Mouse (Mus musculus) effector memory CD4-positive, alpha-beta T cell, adult 7 months (primary cell): ENCODE data around the gene Tssk3. TPM values are rescaled to one million over a fixed set of nuclear protein-coding genes. Genes with fewer than 3 reads are reported as not detected.

Experiments
- polyA plus RNA-seq: library from polyadenylated mRNA; unstranded; fragments of 100-300 nt; shearing (Covaris generic); gene quantifications from one replicate; pipeline ENCODE4 v1.2.1, GENCODE M21; 2017

The Tssk3 gene
- polyA plus RNA-seq: not detected

DNA sequence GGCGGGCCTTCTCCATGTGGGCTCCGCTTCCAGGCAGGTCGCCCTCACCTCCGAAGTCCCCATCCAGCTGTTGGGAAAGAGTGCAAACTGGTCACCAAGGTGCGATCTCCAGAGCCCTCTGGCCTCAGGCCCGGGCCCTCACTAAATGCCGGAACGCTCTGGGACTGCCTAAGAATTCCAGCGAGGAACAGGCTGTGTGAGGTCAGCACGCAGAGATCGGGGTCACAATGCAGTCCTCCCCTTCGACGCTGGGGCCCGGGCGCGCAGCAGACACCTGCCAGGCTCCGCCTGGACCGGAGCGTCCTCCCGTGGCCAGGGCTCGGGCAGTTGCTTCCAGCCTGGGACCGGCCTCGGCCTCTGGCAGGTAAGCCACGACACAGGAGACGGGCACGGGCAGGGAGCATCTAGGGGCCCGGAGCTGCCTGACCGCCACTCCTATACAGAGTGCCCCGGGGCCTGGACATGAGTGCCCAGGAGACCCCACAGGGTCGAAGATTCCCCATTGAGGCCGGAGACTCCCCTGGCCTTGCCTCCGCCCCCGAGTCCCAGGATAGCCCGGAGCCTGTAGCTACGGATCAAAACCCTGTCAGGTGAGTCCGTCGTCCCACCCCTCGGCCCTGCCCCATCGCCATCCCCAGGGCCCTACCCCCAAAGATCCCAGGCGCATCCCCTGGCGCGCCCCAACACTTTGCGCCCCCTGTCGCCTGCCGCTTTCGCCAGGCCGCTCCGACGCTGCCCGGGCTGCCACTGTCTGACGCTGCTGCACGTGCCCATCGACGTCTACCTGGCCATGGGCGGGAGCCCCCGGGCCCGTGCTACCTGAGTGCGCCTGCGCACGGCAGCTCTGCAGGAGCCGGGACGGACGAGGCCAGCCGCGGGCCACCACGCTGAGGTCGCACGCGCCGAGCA is at the start of gene Tssk3, which contains the start of gene Fam229a:
TSS of gene Tssk3 (minus strand) at position 51 of the 909 bp plus-strand sequence.
TSS of gene Fam229a (plus strand) at position 219 of the 909 bp plus-strand sequence.

DNA sequence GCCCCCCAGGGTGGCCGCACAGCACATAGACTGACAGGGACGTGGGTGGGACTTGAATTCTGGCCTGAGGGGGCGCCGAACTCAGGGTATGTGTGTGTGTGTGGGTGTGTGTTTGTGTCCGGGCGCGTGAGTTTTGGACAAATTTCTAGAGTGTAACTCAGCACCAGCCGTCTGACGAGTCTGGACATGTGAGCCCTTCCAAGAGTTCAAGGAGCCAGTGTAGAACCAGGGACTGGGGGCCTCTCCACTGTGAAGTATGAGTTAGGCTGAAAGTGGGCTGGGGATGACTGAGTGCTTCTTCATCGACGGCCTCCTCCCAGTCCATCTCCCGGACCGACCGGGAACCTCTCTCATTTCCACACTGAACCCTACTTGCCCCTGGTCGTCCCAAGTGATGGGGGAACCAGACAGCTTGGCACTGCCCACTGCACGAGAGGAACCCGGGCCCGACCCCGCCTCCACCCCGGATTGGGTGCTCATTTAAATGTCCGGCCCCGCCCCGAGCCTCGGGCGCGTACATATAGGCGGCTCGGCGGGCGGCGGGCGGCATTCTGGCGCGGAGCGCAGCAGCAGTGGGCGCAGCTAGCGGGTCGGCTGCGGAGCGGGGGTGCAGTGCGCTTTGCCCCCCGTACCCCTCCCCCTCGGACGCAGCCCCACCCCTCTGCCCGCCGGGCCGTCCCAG is 22.4 kb upstream of the Tssk3 start, which contains the start of gene Marcksl1:
TSS of gene Marcksl1 (plus strand) at position 496 of the 682 bp plus-strand sequence.

DNA sequence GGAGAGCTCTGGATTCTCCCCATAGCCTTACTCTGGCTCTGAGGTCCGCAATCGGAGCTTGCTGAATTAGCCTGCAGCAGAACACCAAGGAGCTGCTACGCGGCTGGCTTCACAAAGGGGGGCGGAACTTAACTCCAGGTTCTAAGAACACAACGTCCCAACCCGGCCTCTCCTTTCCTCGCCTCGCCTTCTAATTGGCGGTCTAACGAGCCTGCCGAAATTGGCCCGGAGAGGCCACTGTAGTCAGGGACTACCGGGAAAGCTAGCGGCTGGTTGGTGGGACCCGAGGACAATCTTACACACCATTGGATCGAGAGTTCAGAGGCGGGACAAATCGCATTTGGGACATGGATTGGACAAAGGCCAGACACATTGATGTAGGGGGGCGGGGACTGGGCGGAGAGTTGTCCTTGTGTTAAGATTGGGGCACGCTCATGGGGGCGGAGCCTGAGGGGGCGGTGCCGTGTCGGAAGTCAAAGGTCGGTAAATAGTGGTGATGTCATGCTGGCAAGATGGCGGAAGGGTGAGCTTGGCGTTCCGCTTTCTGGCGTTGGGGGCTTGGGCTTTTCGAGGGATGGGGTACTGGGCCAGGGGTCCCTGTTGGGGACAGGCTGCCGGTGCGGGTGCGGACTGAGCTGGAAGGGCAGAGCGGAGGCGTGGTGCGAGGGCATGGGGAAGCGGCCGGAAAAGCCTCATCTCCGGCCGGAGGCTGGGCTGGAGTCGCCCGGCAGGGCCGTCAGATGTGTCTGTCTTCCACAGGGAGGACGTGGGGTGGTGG is 29.4 kb downstream of the Tssk3 start, which contains the start of gene Bsdc1:
TSS of gene Bsdc1 (plus strand) at position 399 of the 778 bp plus-strand sequence.

DNA sequence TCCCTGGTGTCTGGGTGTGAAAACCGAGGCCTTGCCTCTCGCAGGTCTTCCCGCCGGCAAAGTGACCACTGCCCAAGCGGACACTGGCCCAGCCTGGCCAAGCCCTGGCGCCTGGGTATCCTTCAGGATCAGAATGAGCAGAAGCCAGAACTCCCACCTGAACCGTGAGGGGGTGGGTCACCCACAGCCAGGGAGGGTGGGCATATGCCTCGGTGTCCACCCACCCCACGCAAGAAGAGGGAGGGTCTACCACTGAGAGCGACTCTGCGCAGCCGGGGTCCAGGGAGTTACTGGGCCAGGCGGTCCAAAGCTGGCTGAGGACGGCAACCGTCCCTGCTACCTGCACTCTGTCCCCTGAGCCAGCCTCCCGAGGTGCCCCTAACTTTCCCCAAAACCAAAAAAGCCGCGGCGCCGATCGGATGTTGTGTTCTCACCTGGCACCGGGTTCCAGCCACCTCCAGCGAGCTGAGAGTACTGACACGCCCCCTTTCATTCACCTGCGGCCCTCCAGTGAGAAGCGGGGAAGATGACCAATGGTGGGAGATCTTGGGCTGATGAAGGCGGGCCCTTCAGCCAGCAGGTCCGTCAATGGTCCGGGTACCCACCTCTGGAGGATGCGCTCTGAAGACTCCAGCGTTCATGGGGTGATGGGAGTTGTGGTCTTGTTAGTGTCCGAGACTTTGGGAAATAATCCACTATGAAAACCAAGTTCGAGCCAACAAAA is 50.3 kb downstream of the Tssk3 start, which contains the start of gene Zbtb8b:
TSS of gene Zbtb8b (minus strand) at position 514 of the 724 bp plus-strand sequence.

Other genes with a start within 250 kb of the Tssk3 start
- gene C77080, start 229.6 kb downstream of the Tssk3 start, polyA plus RNA-seq: 0.20 TPM
- 0.22 TPM for gene Sync, start 203.4 kb downstream of the Tssk3 start, polyA plus RNA-seq
- gene Rbbp4, start 155.7 kb downstream of the Tssk3 start, polyA plus RNA-seq: 255 TPM
- 29.9 TPM for gene Zbtb8os, start 155.3 kb downstream of the Tssk3 start, polyA plus RNA-seq
- gene Zbtb8a, start 112.9 kb downstream of the Tssk3 start, polyA plus RNA-seq: 4.0 TPM
- gene Zbtb8b, start 50.2 kb downstream of the Tssk3 start, polyA plus RNA-seq: not detected
- 83.6 TPM for gene Bsdc1, start 29.4 kb downstream of the Tssk3 start, polyA plus RNA-seq
- not detected for gene Fam229a, start 168 bp upstream of the Tssk3 start, polyA plus RNA-seq
- 39.8 TPM for gene Marcksl1, start 22.6 kb upstream of the Tssk3 start, polyA plus RNA-seq
- gene Hdac1, start 51.7 kb upstream of the Tssk3 start, polyA plus RNA-seq: 159 TPM
- 1,404 TPM for gene Lck, start 82.6 kb upstream of the Tssk3 start, polyA plus RNA-seq
- not detected for gene Fam167b, start 87.5 kb upstream of the Tssk3 start, polyA plus RNA-seq
- 188 TPM for gene Eif3i, start 109.6 kb upstream of the Tssk3 start, polyA plus RNA-seq
- gene Tmem234, start 109.6 kb upstream of the Tssk3 start, polyA plus RNA-seq: 158 TPM
- gene Dcdc2b, start 123.2 kb upstream of the Tssk3 start, polyA plus RNA-seq: 1.2 TPM
- 22.2 TPM for gene Iqcc, start 128.1 kb upstream of the Tssk3 start, polyA plus RNA-seq
- 15.7 TPM for gene Ccdc28b, start 132.9 kb upstream of the Tssk3 start, polyA plus RNA-seq
- gene Txlna, start 150.0 kb upstream of the Tssk3 start, polyA plus RNA-seq: 70.1 TPM
- 24.0 TPM for gene Kpna6, start 181.7 kb upstream of the Tssk3 start, polyA plus RNA-seq
- gene Tmem39b, start 205.8 kb upstream of the Tssk3 start, polyA plus RNA-seq: 12.6 TPM